Mouse (Mus musculus): ENCODE results near the gene Cbx8.

Gene Cbx8

DNA sequence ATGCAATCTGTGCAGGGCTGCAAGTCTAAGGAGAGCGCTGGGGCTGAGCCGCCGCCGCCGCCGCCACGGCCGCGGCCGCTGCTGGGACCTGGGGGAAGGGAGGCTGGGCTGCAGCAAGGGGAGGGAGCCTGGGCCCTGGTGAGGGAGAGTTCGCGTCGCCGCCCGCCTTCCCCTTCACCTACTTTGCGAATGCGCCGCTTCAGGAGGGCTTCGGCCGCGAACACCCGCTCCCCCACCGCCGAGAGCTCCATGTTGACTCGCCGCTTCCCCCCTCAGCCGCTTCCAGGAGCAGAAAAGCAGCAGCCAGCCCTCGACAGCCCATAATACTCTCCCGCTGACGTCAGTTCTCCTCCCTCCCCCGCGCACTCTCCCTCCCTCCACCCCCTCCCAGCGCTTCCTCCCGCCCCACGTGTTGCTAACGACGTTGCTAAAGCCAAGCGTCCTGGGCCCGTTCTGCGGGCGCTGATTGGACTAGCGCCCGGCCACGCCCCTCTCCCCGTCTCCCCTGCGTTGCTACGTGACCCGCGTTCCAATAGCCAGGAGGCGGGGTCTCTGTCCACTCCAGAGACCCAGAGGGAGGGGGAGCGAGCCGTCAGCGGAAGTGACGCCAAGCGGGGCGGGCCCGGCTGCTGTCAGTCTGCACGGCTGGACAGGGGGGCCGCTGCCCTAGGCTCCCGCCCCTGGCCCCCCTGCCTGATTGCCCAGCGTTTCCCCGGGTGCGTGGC, at the start of gene Cbx8:
Gene Cbx8, minus strand, starts transcription at position 370 of the 725 bp plus-strand sequence.
- peak; percentile 99 for DNase-seq

DNA sequence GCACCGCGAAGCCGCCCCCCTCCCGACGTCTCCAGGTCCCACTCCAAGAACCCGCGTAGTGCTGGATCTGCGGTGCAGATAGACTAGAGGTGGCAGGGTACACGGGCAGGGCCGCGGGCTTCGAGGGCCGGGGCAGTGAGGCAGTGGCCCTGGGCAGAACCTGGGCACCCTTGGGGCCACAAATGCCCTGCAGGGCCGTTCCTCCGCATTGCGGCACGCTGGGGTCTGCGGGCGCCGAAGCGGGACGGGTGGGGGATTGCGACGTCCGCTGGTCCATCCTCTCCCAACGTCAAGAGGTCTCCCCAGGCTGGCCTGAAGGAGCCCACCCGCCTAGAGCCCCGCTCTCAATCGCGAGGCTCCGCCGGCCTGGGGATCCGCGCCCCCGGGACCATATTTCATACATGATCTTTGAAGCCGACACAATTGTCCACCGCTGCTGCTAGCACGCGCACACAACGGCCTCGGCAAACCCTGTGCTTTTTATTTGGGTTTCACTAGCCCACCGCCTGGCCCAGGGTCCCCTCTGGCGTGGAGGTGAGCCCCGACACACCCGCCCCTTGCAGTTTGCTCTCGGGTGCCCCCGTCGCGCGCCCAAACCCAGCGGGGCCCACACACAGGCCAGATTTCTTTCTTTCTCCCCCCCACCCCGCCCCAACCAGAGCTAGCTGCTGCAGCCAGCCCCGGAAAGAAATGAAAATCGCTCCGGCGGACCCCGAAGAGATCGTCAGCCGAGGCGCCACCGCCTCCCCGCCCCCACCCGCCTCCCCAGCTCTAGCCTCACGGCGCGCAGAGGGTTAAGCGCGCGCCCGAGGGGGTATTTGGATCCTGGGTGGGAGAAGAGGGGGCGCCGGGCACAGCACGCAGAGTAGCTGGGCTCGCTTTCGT, 49.5 kb upstream of the Cbx8 start:
- no peak for DNase-seq

DNA sequence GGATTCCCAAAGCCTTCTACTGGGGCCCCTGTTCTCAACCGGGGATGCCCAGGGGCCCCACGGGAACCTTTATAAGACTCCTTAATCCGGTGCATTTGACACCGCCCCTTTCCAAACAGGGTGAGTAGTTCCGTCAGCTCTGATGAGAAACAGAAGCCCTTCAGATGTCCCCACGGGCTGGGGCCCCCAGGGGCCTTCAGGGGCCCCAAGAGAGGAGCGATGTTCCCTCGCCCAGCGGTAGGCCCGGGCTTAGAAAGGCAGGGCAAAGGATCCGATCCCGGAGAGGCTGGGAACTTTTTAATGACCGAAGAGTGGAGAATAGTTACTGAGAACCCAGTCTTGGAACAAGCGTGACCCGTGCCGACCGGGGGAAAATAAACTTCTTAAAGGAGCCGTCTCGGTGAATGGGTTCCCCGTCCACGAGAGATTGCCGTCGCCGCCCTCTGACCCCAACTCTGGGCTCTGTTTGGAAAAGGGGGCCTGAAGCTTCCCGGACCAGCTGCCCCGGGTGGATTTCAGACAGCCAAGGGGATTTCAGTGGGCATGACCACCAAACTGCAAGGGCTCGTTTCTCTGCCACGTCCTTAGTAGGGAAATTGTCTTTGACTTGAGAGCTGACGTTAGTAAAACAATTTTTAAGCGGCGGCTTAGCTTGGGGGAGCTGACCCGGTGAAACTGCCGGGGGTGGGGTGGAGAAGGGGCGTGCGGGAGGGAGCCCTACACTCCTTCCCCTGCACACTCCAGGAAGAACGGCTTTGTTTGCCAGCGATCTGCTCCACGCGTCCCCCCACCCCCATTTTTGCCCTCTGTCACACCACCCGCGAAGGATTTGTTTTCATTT, 48.7 kb upstream of the Cbx8 start:
- no peak for DNase-seq

DNA sequence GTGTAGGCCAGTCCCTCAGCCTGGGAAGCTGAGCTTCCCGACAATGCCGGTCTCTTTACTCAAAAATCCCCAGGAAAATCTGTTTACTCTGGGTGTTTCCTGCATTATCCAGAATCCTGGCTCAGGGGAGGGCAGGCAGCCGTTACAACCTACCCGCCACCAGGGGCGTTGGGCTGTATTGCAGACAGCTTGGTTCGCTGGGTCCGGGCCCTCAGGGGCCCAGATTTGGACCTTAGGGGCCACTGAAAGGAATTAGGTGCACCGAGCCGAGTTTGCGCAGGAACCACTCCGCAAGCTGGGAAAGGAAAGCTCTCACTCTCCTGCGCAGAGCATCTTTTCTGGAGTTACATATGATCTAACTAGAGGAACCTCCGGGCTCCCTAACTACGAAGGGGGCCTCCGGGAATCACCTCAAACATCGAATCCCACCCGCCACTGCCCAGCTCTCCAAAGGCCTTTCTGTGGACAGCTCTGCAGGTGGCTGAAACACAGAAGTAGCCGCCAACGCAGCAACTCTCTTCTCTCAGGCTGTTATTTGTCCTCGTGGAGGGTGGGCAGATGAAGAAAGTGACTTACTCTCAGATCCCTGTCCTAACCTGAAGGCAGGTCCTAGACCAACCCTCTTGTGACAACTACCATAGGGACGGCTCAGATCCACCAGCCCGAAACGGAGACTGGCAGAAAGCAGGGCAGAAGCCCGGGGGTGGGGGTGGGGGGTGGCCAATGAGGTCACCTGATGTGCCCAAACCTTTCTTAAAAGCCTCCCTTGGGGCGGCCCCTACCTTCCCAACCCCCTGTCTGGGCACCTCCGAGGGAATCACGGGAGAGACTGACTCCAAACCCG, 47.8 kb upstream of the Cbx8 start:
- DNase-seq = no peak

DNA sequence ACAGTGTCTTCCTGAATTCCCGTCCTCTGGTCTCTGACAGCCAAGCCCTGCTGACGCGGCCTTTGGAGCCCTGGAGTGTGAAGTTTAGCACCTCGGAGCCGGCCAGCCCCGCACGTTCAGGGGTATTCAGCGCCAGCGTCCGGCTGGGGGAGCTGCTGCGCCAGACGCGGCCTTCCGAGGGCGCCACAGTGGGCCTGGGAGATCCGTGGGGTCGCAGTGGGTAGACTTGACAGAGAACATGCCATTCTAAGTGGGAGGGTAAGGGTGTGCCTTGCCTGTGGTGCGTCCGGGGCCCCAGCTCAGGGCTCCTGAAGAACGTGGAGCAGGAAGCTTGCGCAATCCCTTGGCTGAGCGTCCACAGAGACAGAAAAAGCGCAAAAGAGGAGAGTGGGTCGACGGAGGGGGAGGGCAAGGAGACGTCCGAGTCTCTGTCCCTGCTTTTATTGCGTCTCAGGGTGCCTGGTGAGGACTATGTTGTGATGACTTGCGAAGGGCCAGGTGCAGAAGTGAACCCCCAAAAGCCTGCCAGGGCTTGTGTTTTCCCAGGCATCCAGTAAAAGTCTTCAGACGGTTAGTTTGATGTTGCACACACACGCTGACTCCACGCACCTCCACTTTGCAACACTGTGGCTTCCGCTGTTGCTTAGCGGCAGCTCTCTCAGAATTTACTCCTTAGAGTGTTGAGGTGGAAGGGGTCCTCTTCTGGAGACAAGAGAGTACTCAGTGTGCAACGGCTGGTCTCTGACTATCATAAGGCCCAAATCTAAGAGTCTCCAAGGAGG, 46.7 kb upstream of the Cbx8 start:
- peak in 1 of 2 experiments; percentile 45 for DNase-seq

DNA sequence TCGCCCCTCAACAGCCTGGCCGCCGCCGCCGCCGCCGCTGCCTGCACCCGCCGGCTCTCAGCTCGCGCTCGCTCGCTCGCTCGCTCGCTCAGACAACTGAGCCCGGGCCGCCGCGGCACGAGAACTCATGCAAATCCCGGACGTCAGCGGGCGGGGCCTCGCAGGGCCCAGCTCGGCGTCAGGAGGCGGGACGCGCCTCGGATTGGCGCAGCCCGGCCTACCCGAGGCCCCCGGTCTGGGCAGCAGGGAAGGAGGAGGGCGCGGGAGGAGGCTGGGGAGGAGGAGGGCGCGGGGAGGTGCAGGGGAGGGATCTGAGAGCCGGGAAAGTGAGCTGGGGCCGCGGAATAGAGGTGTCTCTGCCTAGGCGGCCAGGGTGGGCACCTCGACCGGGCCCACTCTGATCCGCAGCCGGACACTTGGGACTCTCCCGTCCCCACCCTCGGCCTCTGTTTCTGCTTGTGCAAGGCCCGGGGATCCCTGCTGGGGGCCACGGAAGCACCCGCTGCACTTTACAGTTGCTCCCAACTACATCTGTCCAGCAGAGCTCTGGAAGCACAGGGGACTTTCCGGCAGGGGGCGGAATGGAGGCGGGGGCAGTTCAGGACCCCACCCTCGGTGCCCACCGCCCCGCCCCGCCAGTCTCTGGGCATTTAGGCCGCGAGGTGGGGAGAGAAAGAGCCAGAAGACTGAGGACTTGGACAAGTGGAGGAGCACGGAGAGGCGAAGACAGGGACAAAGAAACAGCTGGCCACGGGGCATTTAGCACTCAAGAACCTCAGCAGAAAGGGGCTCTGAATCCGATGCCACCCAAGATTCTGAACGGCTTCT, 45.6 kb upstream of the Cbx8 start, which contains the start of gene Cbx4:
Gene Cbx4, minus strand, starts transcription at position 78 of the 828 bp plus-strand sequence.
- DNase-seq = peak; percentile 92 to 93

DNA sequence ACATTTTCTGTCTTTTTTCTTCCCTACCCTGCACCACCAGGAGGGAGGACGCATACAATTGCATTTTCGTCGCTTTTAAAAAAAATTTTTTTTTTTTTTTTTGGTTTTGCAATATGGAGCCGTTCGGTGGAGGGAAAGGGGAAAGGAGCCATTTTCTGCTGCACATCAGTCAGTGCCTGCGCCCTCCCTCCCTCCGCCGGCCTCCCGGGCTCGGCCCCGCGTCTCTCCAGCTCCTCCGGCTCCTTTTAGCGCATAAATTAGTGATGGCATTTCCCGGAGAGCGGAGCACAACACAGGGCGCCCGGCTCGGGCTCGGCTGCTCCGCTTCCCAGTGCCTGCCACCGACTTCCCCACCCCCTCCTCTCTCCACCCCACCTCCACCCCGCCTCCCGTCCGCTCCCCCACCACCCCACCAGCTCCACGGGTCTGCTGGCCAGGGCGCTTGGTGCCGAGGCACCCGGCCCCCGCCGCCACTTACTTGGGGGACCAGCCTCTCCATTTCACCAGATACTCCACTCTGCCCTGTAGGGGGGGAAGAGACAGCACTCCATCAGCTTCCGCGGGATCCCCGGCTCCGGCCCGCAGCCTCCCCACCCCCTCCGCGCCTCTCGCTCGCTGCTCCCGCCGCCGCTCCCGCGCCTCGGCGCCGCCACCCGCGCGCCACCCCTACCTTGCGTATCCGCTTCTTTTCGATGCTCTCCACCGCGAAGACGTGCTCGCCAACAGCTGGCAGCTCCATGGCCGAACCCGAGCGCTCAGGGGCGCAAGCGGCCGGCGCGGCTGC, 44.7 kb upstream of the Cbx8 start:
- peak; percentile 59 to 64 for DNase-seq

DNA sequence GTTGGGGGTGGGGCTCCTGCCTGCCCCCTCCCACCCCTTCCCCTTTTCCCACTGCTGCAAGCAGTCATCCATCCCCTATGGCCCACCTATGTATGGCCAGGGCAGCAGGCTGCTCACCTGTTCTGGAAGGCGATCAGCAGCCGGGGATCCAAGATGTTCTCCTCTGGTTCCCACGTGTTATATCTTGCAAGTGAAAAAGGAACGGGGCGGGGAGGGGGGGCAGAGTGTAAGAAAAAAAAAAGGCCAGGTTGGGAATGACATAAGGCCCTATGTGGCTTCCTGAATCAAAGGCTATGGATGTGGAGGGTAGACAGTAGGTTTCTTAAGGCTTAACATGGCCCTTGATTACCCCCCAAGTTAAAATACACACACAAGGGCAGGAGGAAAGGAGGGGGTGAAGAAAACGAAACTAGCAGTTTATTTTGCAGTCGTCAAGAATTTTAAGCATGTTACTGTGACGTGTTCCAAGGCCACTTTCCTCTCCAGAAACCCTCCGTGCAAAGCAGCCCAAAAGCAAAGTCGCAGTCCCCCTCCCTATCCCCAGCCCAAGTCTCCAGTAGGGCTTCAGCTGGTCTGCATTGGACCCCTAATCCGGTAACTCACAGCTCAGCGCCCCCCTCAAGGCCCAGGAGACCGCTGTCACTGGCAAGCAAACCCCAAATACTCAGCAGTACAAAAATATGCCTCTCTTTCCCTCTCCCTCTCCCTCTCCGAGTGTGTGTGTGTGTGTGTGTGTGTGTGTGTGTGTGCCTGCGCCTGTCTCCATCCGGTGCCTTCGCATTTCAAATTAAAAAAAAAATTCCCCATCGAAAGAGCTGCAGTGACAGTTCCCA, 43.9 kb upstream of the Cbx8 start:
- peak in 1 of 2 experiments; percentile 62 for DNase-seq

DNA sequence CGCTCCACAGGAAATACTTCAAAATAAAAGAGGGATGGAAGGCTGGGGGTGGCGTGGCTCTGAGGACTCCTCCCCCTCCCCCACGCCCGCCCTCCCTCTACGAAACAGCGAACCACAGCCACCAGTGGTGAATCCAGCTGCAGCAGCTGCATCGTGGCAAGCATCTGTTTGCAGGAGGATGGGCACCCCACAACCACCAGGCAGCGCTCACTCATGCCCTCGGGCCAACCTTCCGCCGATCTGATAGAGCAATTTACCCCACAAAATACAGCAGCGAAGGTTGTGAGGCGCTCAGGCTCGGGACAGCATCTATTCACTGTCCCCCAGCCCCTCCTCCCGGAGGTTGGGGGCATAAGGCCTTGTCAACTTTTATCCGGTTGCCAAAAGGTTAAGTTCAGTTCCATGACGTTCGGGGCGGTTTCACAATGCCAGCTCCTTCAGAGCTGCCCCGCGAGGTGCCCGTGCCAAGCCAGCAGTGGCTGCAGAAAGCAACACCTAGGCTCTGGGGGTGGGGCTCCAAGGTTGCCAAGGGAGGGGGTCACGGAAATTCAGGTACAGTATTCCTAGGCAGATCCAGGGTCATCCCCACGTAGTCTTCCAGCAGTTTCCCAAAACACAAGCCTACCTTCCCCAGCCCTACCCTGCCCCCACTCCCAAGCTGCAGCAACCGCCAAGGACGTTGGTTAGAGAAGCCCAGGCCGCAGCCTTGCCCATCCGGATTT, 43.1 kb upstream of the Cbx8 start:
- DNase-seq = peak; percentile 75 to 84

DNA sequence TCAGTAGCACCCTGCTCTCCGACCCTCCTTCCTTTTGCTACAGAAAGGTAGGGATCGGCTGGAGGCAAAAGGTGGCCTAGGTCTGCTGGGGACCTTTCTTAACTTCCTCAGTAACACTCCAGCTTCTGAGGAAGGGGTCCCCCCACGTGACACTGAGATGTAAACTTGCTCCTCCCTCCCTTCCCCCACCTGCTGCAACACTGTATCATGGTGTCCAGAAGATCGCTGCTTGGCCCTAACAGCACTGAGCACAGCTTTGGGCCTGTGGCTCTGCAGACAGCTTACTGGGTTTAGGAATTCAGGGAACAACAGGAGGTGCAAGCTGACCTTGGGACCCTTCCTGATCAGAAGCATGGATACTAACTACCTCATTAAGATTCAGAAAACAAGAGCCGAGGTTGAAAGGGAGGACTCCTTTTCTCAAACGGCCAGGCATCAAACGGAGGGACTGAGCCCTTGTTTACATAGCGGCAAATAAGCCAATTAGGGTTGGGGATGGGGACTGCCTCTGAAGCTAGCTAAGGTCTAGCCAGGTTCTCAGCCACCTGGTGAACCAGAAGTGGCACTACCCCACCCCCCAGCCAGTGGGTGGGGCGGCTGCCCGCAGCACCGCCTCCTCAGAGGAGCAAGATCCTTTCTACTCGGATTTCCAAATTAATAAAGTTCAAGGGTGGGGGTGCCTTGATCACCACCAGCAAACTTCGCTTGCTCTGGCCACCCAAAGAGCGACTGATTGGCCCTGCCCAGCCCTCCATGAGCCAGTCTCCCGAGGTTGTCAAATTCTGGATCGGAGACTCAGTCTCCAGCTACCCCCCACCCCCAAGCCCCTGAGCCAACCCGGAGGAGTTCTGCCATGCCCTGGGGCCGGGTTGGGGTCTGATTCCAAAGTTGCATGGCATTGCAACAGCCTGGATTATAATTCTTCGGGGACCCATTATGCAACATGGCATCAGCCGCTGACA, 42.1 kb upstream of the Cbx8 start:
- peak in 1 of 2 experiments; percentile 68 for DNase-seq

DNA sequence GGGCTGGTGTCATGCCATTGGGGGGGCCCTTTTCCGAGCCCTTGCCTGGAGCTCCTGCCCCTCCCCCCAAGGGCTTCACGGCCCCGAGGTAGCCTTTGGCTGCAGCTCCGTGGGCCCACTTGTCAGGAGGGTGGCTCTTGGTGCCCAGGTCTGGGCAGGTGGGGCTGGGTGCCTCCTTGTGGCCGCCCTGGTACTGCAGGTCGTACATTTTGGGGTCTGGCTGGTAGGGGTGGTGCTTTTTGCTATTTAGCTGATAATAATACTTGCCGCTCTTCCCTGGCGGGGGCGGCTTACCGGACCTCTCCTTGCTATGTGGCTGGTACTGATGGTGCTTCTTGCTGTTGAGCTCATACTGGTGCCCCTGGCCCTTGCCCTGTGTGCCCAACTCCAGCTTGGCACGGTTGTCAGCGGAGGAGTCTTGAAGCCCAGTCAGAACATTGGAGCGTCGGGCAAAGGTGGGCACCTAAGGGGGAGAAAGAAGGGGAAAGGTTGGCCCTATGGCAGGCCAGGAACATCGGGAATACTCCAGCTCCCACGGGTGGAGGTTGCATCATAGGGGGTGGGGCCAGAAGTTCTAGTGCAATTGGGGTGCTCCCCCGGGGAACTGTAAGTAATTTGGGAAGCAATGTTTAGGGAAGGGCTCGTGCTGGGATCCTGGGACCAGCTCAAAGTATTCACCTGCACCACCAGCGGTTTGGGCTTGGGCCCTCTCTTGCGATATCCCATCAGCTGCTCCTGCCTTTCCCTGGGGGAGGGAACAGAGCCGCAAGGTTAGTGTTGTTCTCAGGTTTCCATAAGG, 41.3 kb upstream of the Cbx8 start:
- peak in 1 of 2 experiments; percentile 49 for DNase-seq

DNA sequence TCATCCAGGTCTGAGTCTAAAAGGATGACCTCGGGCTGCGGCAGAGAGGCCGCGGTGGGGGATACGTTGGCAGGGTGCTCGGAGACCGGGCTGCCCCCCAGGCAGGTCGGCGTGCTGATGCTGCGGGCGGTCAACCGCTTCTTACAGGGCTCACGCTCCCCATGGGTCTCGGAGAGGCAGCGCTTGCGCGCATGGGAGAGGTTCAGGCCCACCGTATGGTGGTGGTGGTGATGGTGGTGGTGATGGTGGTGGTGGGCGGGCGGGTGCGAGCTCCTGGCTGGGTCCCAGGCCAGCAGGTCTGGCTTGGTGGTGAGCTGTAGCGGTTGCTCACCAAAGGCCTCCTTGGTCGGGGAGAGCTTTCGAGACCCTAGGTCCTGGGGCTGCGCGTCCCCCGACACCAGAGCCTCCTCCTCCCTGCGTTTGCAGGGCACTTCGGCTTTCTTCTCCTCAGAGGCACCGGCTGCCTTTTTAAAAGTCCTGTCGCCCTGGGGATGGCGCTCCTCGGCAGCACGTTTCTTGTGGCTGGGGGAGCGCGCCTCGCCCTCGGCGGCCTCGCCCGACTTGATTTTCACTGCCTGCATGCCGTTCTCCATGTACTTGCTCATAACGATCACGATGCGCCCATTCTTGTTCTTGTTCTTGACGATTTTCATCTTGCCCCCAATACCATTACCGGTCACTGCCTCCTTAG, 40.5 kb upstream of the Cbx8 start:
- DNase-seq = no peak

DNA sequence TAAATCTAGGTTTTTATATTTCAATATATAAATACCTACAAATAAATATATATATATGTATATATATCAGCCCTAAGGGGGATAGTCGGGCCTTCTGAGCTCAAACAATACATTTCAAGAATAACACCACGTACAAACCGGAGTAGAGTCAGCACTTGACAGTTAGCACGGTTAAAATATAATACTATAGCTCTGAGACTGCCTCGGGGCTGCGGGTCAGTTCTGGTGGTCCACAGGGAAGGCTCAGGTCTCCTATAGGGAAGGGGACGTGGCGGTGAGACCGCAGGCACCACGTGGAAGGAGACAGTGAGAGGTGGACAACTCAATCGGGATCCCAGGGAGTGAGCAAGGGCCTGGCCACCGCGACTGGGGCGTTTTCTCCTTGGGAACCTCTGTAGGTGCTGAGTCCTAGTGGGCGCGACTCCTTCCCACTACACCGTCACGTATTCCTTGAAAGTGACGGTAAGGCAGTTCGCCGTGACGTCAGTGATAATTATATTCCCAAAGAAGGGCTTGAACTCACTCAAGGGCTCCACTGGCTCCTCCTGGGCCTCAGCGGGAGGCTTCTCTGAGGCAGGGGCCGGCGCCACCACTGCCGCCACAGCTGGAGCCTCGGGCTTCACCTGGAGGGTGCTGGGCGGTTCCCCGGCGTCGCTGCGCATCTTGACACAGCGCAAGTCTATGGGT, 39.8 kb upstream of the Cbx8 start:
- DNase-seq = no peak

DNA sequence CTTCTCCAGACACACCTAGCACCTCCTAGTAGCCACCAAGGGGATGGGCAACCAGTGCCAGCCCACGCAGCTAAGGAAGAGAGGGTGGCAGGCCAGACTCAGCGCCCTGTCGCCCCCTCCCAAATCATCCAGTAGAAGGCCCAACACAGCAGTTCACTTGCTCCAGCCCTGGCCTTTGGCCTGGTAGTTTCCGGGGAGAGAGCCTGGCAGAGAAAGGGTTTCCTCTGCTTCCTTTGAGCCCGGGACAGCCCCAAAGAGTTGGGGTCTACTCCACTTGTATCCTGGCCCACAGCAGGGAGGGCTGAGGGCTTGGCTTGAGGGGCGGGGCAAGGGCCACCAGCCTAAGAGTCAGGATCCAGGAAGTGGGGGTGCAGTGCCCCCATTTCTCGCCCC, 38.7 kb upstream of the Cbx8 start:
- no peak for DNase-seq

Measured in thymus, adult 18-20 months (tissue).